Mouse (Mus musculus): Measurements from ENCODE around the gene Yju2. TPM values are rescaled to one million over a fixed set of nuclear protein-coding genes. Genes with fewer than 3 reads are reported as not detected.
"Not testable (repeated sequence)": the region's sequence is repeated elsewhere in the genome, so short reads cannot be mapped to it uniquely, and the experiment has no call there.

The Yju2 gene
- 20.7 and 22.3 TPM in 2 replicates for polyA plus RNA-seq (2014; fragmentation: Nextera tagmentation; extraction: Ambion mirVana)

- under 1% methylated on average over 46 of the region's 46 CpGs for WGBS
- peak; percentile 89 for ATAC-seq (ENCODE audit: insufficient number of reproducible peaks, low FRiP score, low TSS enrichment, low read depth)
These were observed at the start of gene Yju2 for GRCm38 (mm10) chr17:55958918-55959728. Gene Yju2, plus strand, starts transcription at chr17:55959099.

DNA sequence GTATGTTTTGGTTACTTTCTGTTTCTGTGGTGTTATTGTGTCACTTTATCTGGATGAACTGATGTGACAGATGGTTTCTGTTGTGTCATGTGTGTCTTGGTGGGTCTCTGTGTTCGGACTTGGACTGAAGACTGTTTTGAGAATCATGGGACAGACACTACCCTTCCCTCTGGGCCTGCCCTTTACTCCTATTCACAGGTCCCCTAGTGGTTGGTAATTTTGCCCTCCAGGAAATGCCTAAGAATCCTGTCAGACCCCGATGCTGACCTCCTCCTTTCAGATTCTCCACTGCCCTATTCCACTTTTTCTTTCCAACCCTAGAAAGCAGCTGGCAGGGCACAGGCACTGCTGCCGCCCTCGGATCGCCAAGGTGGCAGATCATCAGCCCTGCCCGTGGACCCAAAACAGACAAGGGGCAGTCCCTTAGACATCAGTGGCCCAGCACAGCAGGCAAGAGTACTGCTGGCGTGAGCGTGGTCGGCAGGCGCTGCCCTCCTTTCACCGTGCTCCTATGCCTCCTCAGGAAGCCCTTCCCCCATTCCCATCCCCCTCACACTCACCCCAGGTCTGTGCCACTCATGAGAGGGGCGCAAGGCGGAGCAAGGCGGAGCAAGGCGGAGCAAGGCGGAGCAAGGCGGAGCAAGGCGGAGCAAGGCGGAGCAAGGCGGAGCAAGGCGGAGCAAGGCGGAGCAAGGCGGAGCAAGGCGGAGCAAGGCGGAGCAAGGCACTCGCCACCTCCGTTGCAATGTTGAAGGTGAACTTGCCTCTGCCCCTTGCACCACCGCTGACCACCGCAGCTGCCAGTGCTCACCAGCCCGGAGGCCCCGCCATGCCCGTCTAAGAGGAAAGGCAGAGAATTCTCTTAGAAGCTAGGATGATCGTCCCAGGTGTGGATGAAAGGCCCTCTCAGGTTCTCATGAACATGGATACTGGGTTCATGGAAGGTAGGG, 27.1 kb upstream of the Yju2 start:
- Histone ChIP-seq H3K4me1 (ENCODE audit: control insufficient read depth, insufficient read depth, low read length) (no peaks in the 10 kb centered on the region), H3K9me3 (ENCODE audit: control insufficient read depth, low read length) (no peaks in the 10 kb centered on the region), H3K9ac (ENCODE audit: low read length) (peak overlapping the region; percentile 55), H3K27ac (replicated peaks; ENCODE audit: low read depth, low read length) (peak overlapping the region; percentile 58; the same call in 1 of the 2 replicates), H3K27me3 (ENCODE audit: control insufficient read depth, insufficient read depth, low read length) (no peaks in the 10 kb centered on the region), H3K36me3 (ENCODE audit: control insufficient read depth, insufficient read depth, low read length) (no peaks in the 10 kb centered on the region), H3K4me2 (ENCODE audit: low read depth, severe bottlenecking) (peak overlapping the region; percentile 49), H3K4me3 (ENCODE audit: low read depth, low read length) (peak overlapping the region; percentile 32)
- ATAC-seq (ENCODE audit: insufficient number of reproducible peaks, low FRiP score, low TSS enrichment, low read depth), result peak; percentile 96
- peak; percentile 73 for DNase-seq (ENCODE audit: low spot score)
- under 1% methylated on average over 33 of the region's 33 CpGs for WGBS

More at GRCm38 (mm10) chr17:55958918-55959728, at the start of gene Yju2:
- H3K4me2 ChIP-seq (ENCODE audit: low read depth, severe bottlenecking), result peak within 1 kb of the TSS; percentile 65
- peak within 1 kb of the TSS; percentile 57 for H3K9ac ChIP-seq (ENCODE audit: low read length)
- H3K27me3 ChIP-seq (ENCODE audit: control insufficient read depth, insufficient read depth, low read length), result 0 out of 2 replicates have a peak, but pooled peaks cover 2% of the 10 kb centered on the region
- H3K36me3 ChIP-seq (ENCODE audit: control insufficient read depth, insufficient read depth, low read length), result peaks cover 5% of the 10 kb centered on the region; the same call in 1 of the 2 replicates
- peak within 1 kb of the TSS; percentile 37 for H3K4me3 ChIP-seq (ENCODE audit: low read depth, low read length)
- H3K27ac ChIP-seq (replicated peaks; ENCODE audit: low read depth, low read length), result peak within 1 kb of the TSS; percentile 88
- peak; percentile 96 for DNase-seq (ENCODE audit: low spot score)
- H3K4me1 ChIP-seq (ENCODE audit: control insufficient read depth, insufficient read depth, low read length), result no peaks in the 10 kb centered on the region
- no peaks in the 10 kb centered on the region for H3K9me3 ChIP-seq (ENCODE audit: control insufficient read depth, low read length)

- ATAC-seq (ENCODE audit: insufficient number of reproducible peaks, low FRiP score, low TSS enrichment, low read depth) (no peak), DNase-seq (ENCODE audit: low spot score) (no peak)
- H3K4me2 ChIP-seq (ENCODE audit: low read depth, severe bottlenecking), result peak overlapping the region; percentile 49
- H3K27me3 ChIP-seq (ENCODE audit: control insufficient read depth, insufficient read depth, low read length), result no peaks in the 10 kb centered on the region
- H3K4me1 ChIP-seq (ENCODE audit: control insufficient read depth, insufficient read depth, low read length), result no peaks in the 10 kb centered on the region
- no peaks in the 10 kb centered on the region for H3K9me3 ChIP-seq (ENCODE audit: control insufficient read depth, low read length)
- H3K9ac ChIP-seq (ENCODE audit: low read length), result no peak overlapping the region
- no peaks in the 10 kb centered on the region for H3K36me3 ChIP-seq (ENCODE audit: control insufficient read depth, insufficient read depth, low read length)
- no peak overlapping the region for H3K27ac ChIP-seq (replicated peaks; ENCODE audit: low read depth, low read length)
- 64% methylated on average over 2 of the region's 2 CpGs for WGBS
- H3K4me3 ChIP-seq (ENCODE audit: low read depth, low read length), result peak overlapping the region; percentile 32; the same call in 1 of the 2 replicates
These were observed 26.3 kb upstream of the Yju2 start for GRCm38 (mm10) chr17:55932635-55933034.

DNA sequence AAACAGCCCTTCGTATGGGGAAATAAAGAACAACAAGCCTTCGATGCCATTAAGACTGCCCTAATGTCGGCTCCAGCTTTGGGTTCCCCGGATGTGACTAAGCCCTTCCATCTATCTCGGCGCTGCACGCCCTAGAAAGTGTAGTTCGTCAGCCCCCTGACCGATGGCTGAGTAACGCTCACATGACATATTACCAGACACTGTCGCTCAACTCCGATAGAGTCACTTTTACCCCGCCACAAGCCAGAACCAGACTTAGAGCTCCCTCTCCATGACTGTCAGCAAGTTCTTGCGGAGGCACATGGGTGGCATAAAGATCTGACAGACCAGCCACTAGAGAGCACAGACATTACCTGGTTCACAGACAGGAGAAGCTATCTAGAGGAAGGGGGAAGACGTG, 25.7 kb upstream of the Yju2 start:
- no peak overlapping the region for H3K9ac ChIP-seq (ENCODE audit: low read length)
- WGBS, result 95% methylated on average over 15 of the region's 15 CpGs
- ATAC-seq (ENCODE audit: insufficient number of reproducible peaks, low FRiP score, low TSS enrichment, low read depth), result no peak
- no peak overlapping the region for H3K27ac ChIP-seq (replicated peaks; ENCODE audit: low read depth, low read length)
- DNase-seq (ENCODE audit: low spot score), result no peak
- H3K27me3 ChIP-seq (ENCODE audit: control insufficient read depth, insufficient read depth, low read length), result no peaks in the 10 kb centered on the region
- H3K4me2 ChIP-seq (ENCODE audit: low read depth, severe bottlenecking), result no peak overlapping the region
- no peaks in the 10 kb centered on the region for H3K4me1 ChIP-seq (ENCODE audit: control insufficient read depth, insufficient read depth, low read length)
- no peak overlapping the region for H3K4me3 ChIP-seq (ENCODE audit: low read depth, low read length)
- H3K36me3 ChIP-seq (ENCODE audit: control insufficient read depth, insufficient read depth, low read length), result no peaks in the 10 kb centered on the region
- no peaks in the 10 kb centered on the region for H3K9me3 ChIP-seq (ENCODE audit: control insufficient read depth, low read length)

DNA sequence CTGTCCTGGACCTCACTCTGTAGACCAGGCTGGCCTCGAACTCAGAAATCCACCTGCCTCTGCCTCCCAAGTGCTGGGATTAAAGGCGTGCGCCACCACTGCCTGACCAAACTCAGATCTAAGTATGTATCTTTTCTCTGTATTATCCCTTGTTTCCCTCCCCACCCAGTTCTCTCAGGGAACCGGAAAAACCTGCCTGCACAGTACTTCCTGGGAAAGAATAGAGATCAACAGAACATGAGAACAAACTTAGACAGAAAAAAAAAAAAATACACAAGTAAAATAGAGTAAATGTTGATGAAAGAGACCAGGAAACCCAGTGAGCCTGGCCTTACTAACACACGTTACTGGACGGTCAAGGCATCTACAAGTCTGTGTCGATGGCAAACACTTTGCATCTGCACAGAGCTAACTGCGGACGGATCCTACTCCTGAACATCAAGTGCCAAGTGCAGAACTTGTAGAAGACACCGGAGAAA, 14.5 kb upstream of the Yju2 start:
- not testable (repeated sequence) for DNase-seq (ENCODE audit: low spot score); H3K9ac ChIP-seq (ENCODE audit: low read length)

DNA sequence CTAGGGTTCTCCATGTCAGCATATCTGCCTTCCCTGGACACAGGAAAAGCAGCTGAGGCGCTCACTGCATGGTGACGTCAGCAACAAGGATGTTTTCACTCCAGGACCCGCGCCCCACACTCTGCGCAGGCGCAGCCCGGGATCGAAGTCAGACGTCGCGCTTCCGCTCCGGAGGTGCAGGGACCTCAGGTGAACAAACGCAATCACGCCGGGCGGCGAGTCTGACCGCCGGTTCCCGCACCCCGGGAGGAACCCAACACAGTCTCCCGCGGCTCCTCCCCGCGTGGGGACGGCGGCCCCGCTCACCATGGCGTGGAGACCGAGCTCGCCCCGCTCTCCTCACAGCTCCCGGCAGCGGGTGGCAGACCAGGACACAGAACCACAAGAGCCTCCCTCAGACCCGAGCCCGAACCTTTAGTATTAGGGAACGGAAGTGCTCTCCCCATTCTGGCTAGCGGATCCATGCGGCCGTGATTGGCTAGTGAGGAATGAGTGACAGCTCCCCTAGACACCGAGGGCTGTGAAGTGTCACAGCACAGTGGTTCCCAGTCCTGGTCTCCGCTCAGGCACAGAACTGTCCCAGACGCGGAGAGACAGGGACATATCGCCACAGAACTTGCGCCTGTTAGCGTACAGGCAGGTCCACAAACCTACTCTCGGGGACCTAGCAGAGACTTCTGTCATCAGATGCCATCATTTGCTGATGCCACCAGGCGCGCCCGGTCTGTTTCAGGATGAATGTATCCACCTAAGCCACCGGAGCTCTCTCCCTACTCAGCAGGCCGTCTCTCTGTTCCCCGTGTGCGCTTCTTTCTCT, 13.8 kb upstream of the Yju2 start:
- Histone ChIP-seq H3K4me3 (ENCODE audit: low read depth, low read length) (peak overlapping the region; percentile 39), H3K27ac (replicated peaks; ENCODE audit: low read depth, low read length) (peak overlapping the region; percentile 36; the same call in 1 of the 2 replicates), H3K4me2 (ENCODE audit: low read depth, severe bottlenecking) (peak overlapping the region; percentile 83), H3K9ac (ENCODE audit: low read length) (peak overlapping the region; percentile 60)
- under 1% methylated on average over 56 of the region's 56 CpGs for WGBS
- H3K9me3 ChIP-seq (ENCODE audit: control insufficient read depth, low read length); H3K27me3 ChIP-seq (ENCODE audit: control insufficient read depth, insufficient read depth, low read length); H3K4me1 ChIP-seq (ENCODE audit: control insufficient read depth, insufficient read depth, low read length); H3K36me3 ChIP-seq (ENCODE audit: control insufficient read depth, insufficient read depth, low read length): not testable (repeated sequence)
- DNase-seq (ENCODE audit: low spot score) (peak; percentile 71), ATAC-seq (ENCODE audit: insufficient number of reproducible peaks, low FRiP score, low TSS enrichment, low read depth) (peak; percentile 93)

More for the DNA sequence above, 14.5 kb upstream of the Yju2 start:
- H3K27ac ChIP-seq (replicated peaks; ENCODE audit: low read depth, low read length); H3K36me3 ChIP-seq (ENCODE audit: control insufficient read depth, insufficient read depth, low read length); H3K4me1 ChIP-seq (ENCODE audit: control insufficient read depth, insufficient read depth, low read length); H3K27me3 ChIP-seq (ENCODE audit: control insufficient read depth, insufficient read depth, low read length); ATAC-seq (ENCODE audit: insufficient number of reproducible peaks, low FRiP score, low TSS enrichment, low read depth); H3K9me3 ChIP-seq (ENCODE audit: control insufficient read depth, low read length): not testable (repeated sequence)
- 42% methylated on average over 10 of the region's 10 CpGs for WGBS
- Histone ChIP-seq H3K4me2 (ENCODE audit: low read depth, severe bottlenecking) (peak overlapping the region; percentile 83; the same call in 1 of the 2 replicates), H3K4me3 (ENCODE audit: low read depth, low read length) (peak overlapping the region; percentile 39)

GRCm38 (mm10) chr17:55945696-55946095, 13.2 kb upstream of the Yju2 start:
- Histone ChIP-seq H3K36me3 (ENCODE audit: control insufficient read depth, insufficient read depth, low read length) (no peaks in the 10 kb centered on the region), H3K27me3 (ENCODE audit: control insufficient read depth, insufficient read depth, low read length) (no peaks in the 10 kb centered on the region), H3K9ac (ENCODE audit: low read length) (peak overlapping the region; percentile 60), H3K4me1 (ENCODE audit: control insufficient read depth, insufficient read depth, low read length) (no peaks in the 10 kb centered on the region), H3K4me3 (ENCODE audit: low read depth, low read length) (peak overlapping the region; percentile 39), H3K9me3 (ENCODE audit: control insufficient read depth, low read length) (no peaks in the 10 kb centered on the region), H3K4me2 (ENCODE audit: low read depth, severe bottlenecking) (peak overlapping the region; percentile 83), H3K27ac (replicated peaks; ENCODE audit: low read depth, low read length) (no peak overlapping the region)
- no peak for DNase-seq (ENCODE audit: low spot score)
- WGBS, result 26% methylated on average over 5 of the region's 5 CpGs
- no peak for ATAC-seq (ENCODE audit: insufficient number of reproducible peaks, low FRiP score, low TSS enrichment, low read depth)
